Mouse (Mus musculus) heart, embryonic 10.5 days (tissue): ENCODE measurements around the gene Tmem126a. TPM values are rescaled to one million over a fixed set of nuclear protein-coding genes. Genes with fewer than 3 reads are reported as not detected.

ENCODE experiments used
- DNase-seq: peaks from one replicate; pipeline ENCODE4 v3.0.0-alpha.2; 2017; ENCODE audit warnings: low spot score
- H3K27ac ChIP-seq: fragments of 300-500 bp; sonication (generic); 2 replicates; pipeline ENCODE4 v1.5.1; 2016; ENCODE audit warnings: mild to moderate bottlenecking
- H3K27me3 ChIP-seq: fragments of 300-500 bp; sonication (generic); 2 replicates; pipeline ENCODE4 v1.6.1; 2016; ENCODE audit warnings: mild to moderate bottlenecking; ENCODE audit not compliant: poor library complexity, insufficient read depth, severe bottlenecking
- H3K36me3 ChIP-seq: fragments of 300-500 bp; sonication (generic); 2 replicates; pipeline ENCODE4 v1.6.1; 2016; ENCODE audit warnings: mild to moderate bottlenecking, moderate library complexity
- H3K4me1 ChIP-seq: fragments of 300-500 bp; sonication (generic); 2 replicates; pipeline ENCODE4 v1.6.1; 2016; ENCODE audit warnings: mild to moderate bottlenecking
- H3K4me3 ChIP-seq: fragments of 300-500 bp; sonication (generic); 2 replicates; pipeline ENCODE4 v1.5.1; 2016; ENCODE audit warnings: mild to moderate bottlenecking, moderate library complexity
- H3K9me3 ChIP-seq: fragments of 300-500 bp; sonication (generic); 2 replicates; pipeline ENCODE4 v1.6.1; 2016; ENCODE audit warnings: mild to moderate bottlenecking, moderate library complexity
- WGBS: fragments of 180-500 bp; shearing (Covaris S2); methylation state at CpG from one replicate; pipeline ENCODE4 v1.1.7; 2016; 5-methylcytosine and 5-hydroxymethylcytosine counted together
- polyA plus RNA-seq: library from polyadenylated mRNA; unstranded; fragments of >200 nt; fragmentation: Nextera tagmentation; extraction: Ambion mirVana; gene quantifications from 2 replicates; pipeline ENCODE4 v1.2.1, GENCODE M21; 2016

Tmem126a gene
- polyA plus RNA-seq, 1 experiment from 2014 or later, result 125 TPM

GRCm38 (mm10) chr7:90443101-90444091, 13.6 kb downstream of the Tmem126a start:
- peak overlapping the region; percentile 97 for H3K4me3 ChIP-seq
- DNase-seq, result peak; percentile 84
- H3K27me3 ChIP-seq, result no peaks in the 10 kb centered on the region
- no peaks in the 10 kb centered on the region for H3K4me1 ChIP-seq
- peak overlapping the region; percentile 100 for H3K27ac ChIP-seq
- under 1% methylated on average over 123 of the region's 123 CpGs for WGBS
- H3K36me3 ChIP-seq, result peaks cover 12% of the 10 kb centered on the region; the same call in 1 of the 2 replicates
- no peaks in the 10 kb centered on the region for H3K9me3 ChIP-seq

GRCm38 (mm10) chr7:90442518-90443080, 14.4 kb downstream of the Tmem126a start, which contains the start of gene Crebzf:
Crebzf (plus strand) TSS chr7:90442729.
- peak within 1 kb of the TSS; percentile 97 for H3K4me3 ChIP-seq
- peaks cover 6% of the 10 kb centered on the region; the same call in 1 of the 2 replicates for H3K36me3 ChIP-seq
- no peaks in the 10 kb centered on the region for H3K27me3 ChIP-seq
- under 1% methylated on average over 54 of the region's 54 CpGs for WGBS
- peak; percentile 97 for DNase-seq
- no peaks in the 10 kb centered on the region for H3K4me1 ChIP-seq
- peak within 1 kb of the TSS; percentile 100 for H3K27ac ChIP-seq
- no peaks in the 10 kb centered on the region for H3K9me3 ChIP-seq

GRCm38 (mm10) chr7:90442070-90442469, 15.0 kb downstream of the Tmem126a start:
- Histone ChIP-seq H3K36me3 (peaks cover 1% of the 10 kb centered on the region; the same call in 1 of the 2 replicates), H3K9me3 (no peaks in the 10 kb centered on the region), H3K27ac (peak overlapping the region; percentile 100), H3K27me3 (no peaks in the 10 kb centered on the region), H3K4me1 (no peaks in the 10 kb centered on the region), H3K4me3 (peak overlapping the region; percentile 97)
- WGBS, result 11% methylated on average over 4 of the region's 4 CpGs
- DNase-seq, result no peak

- Histone ChIP-seq H3K27ac (no peak overlapping the region), H3K36me3 (no peaks in the 10 kb centered on the region), H3K4me1 (no peaks in the 10 kb centered on the region), H3K27me3 (no peaks in the 10 kb centered on the region), H3K9me3 (no peaks in the 10 kb centered on the region), H3K4me3 (no peak overlapping the region)
- 85% methylated on average over 4 of the region's 4 CpGs for WGBS
- DNase-seq, result no peak
Measured at GRCm38 (mm10) chr7:90440044-90440443, 17.0 kb downstream of the Tmem126a start.

- H3K4me1 ChIP-seq, result peaks cover 1% of the 10 kb centered on the region
- no peak overlapping the region for H3K4me3 ChIP-seq
- no peak overlapping the region for H3K27ac ChIP-seq
- H3K9me3 ChIP-seq, result no peaks in the 10 kb centered on the region
- DNase-seq, result no peak
- no peaks in the 10 kb centered on the region for H3K36me3 ChIP-seq
- H3K27me3 ChIP-seq, result no peaks in the 10 kb centered on the region
Measured at GRCm38 (mm10) chr7:90432221-90432620, 24.8 kb downstream of the Tmem126a start.

- Histone ChIP-seq H3K9me3 (no peaks in the 10 kb centered on the region), H3K36me3 (no peaks in the 10 kb centered on the region), H3K27ac (no peak overlapping the region), H3K27me3 (no peaks in the 10 kb centered on the region), H3K4me3 (peak overlapping the region; percentile 58), H3K4me1 (peaks cover 9% of the 10 kb centered on the region)
- 48% methylated on average over 9 of the region's 9 CpGs for WGBS
- DNase-seq, result no peak
Measured at GRCm38 (mm10) chr7:90427006-90427405, 30.0 kb downstream of the Tmem126a start.

GRCm38 (mm10) chr7:90426020-90427001, 30.7 kb downstream of the Tmem126a start, which contains the start of gene Ccdc89:
Ccdc89 (plus strand) TSS chr7:90426577.
- Histone ChIP-seq H3K27ac (peak within 1 kb of the TSS; percentile 69; the same call in 1 of the 2 replicates), H3K36me3 (no peaks in the 10 kb centered on the region), H3K4me3 (peak within 1 kb of the TSS; percentile 58), H3K9me3 (no peaks in the 10 kb centered on the region), H3K4me1 (peaks cover 9% of the 10 kb centered on the region), H3K27me3 (no peaks in the 10 kb centered on the region)
- DNase-seq, result peak; percentile 91
- 15% methylated on average over 29 of the region's 29 CpGs for WGBS

GRCm38 (mm10) chr7:90409934-90410333, 47.1 kb downstream of the Tmem126a start:
- H3K9me3 ChIP-seq, result no peaks in the 10 kb centered on the region
- no peaks in the 10 kb centered on the region for H3K36me3 ChIP-seq
- H3K4me3 ChIP-seq, result no peak overlapping the region
- H3K27ac ChIP-seq, result no peak overlapping the region
- no peaks in the 10 kb centered on the region for H3K4me1 ChIP-seq
- DNase-seq, result no peak
- H3K27me3 ChIP-seq, result no peaks in the 10 kb centered on the region
- WGBS, result 40% methylated on average over 3 of the region's 3 CpGs

Other genes with a start within 250 kb of the Tmem126a start
- 0.24 TPM in 1 of 2 replicates, not detected in the other for gene Ccdc83, start 191.5 kb downstream of the Tmem126a start, polyA plus RNA-seq
- gene Sytl2, start 155.0 kb downstream of the Tmem126a start, polyA plus RNA-seq, result 3.2 and 3.4 TPM in 2 replicates
- 1.3 and 2.0 TPM in 2 replicates for gene Ccdc89, start 30.7 kb downstream of the Tmem126a start, polyA plus RNA-seq
- 16.2 and 24.9 TPM in 2 replicates for gene Crebzf, start 14.5 kb downstream of the Tmem126a start, polyA plus RNA-seq
- gene Tmem126b, start 18.8 kb upstream of the Tmem126a start, polyA plus RNA-seq, result 29.5 and 33.6 TPM in 2 replicates
- gene Dlg2, start 19.4 kb upstream of the Tmem126a start, polyA plus RNA-seq, result 3.8 and 4.1 TPM in 2 replicates